Mouse (Mus musculus) brain, embryonic 18.5 days (tissue): ENCODE results near the gene Cep57l1.

Experiments
- DNase-seq: peaks from one replicate; pipeline ENCODE4 v3.0.0-alpha.2; 2012; ENCODE audit warnings: low read depth, low spot score

The Cep57l1 gene

DNA sequence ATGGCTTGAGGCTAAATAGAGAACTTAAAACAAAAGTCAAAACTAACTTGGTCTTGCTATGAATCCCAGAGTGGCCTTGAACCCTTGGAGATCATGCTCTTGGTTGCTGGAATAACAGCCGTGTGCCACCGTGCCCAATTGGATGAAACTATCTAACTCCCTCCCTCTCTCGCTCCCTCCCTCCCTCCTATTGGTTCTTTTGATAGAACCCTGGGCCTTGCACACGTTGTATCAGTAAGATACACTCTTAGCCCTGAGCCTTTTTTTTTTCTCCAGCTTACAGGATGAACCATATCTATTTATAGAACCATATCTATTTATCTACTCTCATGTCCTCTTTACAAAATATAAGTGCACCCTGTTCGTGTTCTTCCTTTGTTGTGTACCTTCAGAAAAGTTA is 6.8 kb upstream of the Cep57l1 start:
- DNase-seq: no peak

DNA sequence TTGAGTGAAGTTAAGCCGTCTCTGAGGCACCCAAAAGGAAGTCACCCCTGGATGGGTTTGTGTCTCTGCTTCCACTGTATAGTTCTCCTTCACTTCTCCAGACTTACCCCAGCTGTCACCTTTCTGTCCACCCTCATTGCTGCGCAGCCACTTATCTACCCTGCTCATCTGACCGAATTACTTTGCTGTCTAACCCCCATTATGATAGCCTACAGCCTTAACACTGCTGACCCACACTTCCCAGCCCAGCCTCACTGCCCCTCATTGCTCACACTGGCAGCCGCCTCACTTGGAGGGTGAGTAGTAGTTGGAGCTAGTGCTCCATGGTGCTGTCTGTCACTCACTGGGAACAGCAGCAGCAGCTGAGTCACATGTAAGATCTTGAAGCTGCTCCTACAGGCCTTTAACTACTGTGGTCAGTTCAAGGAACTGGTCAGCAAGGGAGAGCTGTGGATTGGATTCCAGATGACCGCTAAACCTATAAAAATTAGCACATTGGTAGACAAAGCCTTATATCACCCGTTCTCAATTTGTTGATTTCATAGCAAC is 4.7 kb upstream of the Cep57l1 start:
- DNase-seq: no peak

DNA sequence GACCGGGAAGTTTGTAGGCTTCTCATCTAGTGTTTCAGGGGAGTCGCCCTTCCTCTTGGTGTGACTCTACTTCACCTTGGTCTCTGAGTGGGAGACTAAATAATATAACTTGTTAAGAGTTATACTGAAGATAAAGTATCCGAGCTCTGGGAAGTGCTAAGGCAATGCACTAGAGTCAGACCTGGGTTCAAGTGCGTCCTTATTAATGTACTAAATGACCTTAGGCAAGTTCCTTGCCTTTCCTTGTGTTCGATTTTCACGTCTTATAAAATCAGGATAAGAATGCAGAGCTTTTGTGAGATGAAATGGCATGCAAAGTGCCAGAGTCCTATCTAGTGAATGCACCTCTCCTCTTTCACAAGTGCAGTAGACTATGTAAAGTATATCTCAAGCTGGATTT is 2.9 kb upstream of the Cep57l1 start:
- DNase-seq: no peak

DNA sequence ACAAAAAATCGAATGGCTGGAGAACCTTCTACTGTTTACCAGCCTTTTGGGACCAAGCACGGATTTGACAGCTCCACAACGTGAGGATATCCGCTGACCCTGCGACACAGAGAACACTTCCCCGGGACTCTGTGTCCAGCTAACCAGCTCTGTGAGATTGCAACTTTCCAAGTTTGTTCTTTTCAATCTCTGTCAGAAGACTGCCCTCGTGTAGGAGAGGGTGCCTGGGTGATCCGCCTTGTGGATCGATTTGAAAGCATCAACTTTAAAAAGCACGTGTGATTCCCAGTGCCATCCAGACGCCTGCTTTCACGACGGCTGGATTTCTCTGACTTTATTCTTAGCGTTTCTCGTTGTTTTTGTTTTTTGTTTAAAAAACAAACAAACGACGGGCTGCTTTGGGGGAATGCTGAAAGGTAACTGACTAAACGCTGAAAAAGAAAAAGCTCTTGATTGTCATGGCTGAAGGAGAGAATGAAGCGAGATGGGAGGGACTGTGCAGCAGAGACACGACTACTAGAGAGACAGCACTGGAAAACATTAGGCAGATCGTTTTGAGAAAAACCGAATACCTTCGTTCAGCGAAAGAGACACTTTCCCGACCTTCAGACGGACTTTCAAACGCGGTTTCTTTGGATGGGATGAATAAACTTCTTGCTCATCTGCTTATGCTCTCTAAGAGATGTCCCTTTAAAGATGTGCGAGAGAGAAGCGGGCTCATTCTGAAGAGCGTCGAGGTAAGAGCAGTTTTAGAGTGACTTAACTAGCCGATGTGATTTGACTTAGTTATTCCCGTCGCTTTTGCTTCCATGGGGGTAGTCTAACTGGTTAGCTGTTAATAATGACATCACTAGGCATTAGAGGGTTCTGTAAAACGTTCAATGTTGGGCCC is 1.1 kb upstream of the Cep57l1 start:
- no peak for DNase-seq

GRCm38 (mm10) chr10:41809080-41809770 is 446 bp downstream of the Cep57l1 start:
- DNase-seq: peak; percentile 88

DNA sequence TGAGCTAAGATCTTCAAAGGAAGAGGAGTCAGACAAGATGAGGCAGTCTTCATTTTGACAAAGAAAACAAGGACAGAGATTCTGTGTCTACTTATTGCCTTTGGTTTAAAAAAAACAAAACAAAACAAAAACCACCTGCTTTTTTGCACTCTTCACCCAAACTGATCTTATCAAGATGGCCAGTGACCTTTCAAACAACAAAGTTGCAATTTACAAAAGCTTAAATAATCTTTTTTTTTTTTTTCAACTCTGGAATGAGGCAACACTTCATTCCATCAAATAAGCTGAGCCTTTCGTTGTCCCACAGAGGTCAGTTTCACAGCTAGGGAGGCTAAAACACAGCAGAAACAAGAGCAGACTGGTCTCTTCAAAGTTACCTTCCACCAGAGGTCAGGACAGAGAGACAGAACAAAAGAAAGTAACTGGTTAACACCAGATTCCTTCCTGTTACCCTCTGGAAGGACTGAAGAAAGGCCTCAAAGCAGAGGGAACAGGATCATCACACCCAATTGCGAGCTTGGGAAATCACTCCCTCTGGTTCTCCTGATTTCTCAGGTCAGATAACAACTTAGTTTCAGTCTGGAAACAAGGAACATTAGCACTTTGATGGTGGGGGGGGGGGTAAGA is 3.8 kb downstream of the Cep57l1 start:
- no peak for DNase-seq

- no peak for DNase-seq
Observed at GRCm38 (mm10) chr10:41804711-41805110, 5.0 kb downstream of the Cep57l1 start.

- DNase-seq: no peak
Observed at GRCm38 (mm10) chr10:41803467-41803866, 6.2 kb downstream of the Cep57l1 start.

GRCm38 (mm10) chr10:41797253-41797652 is 12.4 kb downstream of the Cep57l1 start:
- DNase-seq: no peak

- no peak for DNase-seq
Observed at GRCm38 (mm10) chr10:41792375-41792774, 17.3 kb downstream of the Cep57l1 start.

- DNase-seq: no peak
Observed at GRCm38 (mm10) chr10:41767254-41767653, 42.4 kb downstream of the Cep57l1 start.

- no peak for DNase-seq
Observed at GRCm38 (mm10) chr10:41766280-41766679, 43.4 kb downstream of the Cep57l1 start.

DNA sequence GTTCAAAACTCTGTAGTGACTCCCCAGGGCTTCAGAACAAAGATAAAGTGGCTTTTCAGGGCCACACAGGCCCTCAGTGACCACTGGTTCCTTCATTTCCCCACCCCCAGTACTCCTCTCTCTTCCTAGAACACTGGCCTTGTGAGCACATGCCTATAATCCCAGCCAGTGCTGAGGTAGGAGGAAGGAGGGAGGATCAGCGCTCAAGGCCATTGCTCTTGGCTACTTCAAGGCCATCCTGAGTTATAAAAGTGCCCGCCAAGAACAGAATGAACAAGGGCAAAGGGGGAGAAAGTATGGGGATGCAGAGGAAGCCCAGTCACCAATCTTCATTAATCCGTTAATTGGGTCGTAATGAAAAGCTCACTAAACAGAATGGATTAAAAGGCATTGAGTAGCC is 44.1 kb downstream of the Cep57l1 start:
- DNase-seq: no peak

- no peak for DNase-seq
Observed at GRCm38 (mm10) chr10:41763741-41764385, 45.8 kb downstream of the Cep57l1 start.

- no peak for DNase-seq
Observed at GRCm38 (mm10) chr10:41760866-41761265, 48.8 kb downstream of the Cep57l1 start.

GRCm38 (mm10) chr10:41758041-41758440 is 51.6 kb downstream of the Cep57l1 start:
- no peak for DNase-seq

DNA sequence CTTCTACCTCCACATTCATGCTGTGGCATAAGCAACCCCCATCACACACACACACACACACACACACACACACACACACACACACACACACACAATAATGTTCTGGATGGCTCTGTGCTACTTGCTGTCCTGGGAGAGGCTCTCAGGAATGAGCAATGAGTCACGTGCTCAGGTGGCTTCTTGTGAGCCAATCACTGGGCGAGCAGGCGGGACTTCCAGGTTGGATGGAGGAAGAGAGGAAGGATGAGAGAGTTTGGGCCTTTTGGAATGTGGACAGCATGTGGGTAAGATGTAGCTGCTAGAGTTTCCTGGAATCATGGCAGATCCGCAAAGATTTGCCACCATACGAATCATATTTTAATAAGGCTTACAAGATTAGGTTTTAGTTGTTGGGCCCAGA is 52.4 kb downstream of the Cep57l1 start:
- no peak for DNase-seq

DNA sequence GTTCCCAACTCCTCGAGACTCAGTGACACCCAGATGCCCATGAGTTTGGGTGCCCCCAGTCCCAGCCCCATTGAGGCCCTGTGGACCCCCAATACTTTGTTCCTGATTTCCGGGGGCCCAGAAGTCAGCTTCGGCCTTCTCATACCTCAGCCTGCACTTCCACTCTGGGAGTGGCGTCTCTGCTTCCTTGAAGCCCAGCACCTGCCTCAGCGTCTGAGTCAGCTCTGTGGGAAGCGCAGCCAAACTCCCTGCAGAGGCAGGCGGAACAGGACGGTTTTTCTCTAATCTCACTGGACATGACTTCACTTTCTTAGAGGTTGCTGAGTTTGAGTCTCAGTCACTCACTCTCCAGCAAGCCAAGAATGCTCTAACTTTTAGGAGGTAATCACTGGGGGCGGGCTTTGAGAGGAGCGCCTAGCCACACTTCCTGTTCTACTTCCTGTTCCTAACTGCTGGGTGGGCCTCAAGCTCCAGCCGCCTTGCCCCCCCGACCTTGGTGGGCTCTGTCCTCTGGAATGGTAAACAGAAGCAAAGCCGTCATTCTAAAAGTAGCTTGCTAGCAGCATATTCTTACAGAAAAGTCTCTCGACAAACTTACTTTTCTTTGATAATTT is 57.7 kb downstream of the Cep57l1 start:
- DNase-seq: no peak

GRCm38 (mm10) chr10:41749306-41749705 is 60.4 kb downstream of the Cep57l1 start:
- DNase-seq: no peak

- DNase-seq: peak; percentile 12
Observed at GRCm38 (mm10) chr10:41746554-41746953, 63.1 kb downstream of the Cep57l1 start.

- no peak for DNase-seq
Observed at GRCm38 (mm10) chr10:41744006-41744405, 65.7 kb downstream of the Cep57l1 start.
